Mouse (Mus musculus) heart, adult 11 months (tissue): ENCODE results near the gene Prkcg.

ENCODE experiments used
- DNase-seq: peaks from one replicate; pipeline ENCODE4 v3.0.0; 2022

The Prkcg gene

GRCm38 (mm10) chr7:3288976-3289970 lies at the start of gene Prkcg, which contains the start of gene Myadm:
TSS of gene Prkcg (plus strand) at chr7:3289179.
TSS of gene Myadm (plus strand) at chr7:3289080.
- peak; percentile 99 for DNase-seq

- DNase-seq, result no peak
These were observed 49.8 kb upstream of the Prkcg start for GRCm38 (mm10) chr7:3239193-3239592.

GRCm38 (mm10) chr7:3260701-3261100 lies 28.3 kb upstream of the Prkcg start:
- DNase-seq, result no peak

DNA sequence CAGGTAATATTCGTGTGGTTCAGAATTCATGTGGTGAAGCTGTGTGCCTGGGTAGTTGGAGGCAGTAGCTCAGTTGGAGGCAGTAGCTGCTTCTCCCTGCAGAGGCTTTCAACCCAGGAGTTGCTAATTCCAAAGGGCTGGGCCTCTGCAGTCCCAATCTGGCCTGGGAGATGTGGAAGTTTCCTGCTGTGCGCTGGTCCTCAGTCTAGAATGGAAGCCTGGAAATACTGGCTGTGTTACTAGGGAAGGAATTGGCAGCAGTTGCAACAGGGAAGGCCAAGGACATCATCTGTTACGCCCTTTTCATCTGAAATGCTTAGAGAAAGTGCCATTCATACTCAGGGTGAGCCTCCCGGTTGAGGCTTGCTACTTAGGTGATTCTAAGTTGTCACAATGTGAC lies 27.5 kb upstream of the Prkcg start:
- DNase-seq, result peak; percentile 63

DNA sequence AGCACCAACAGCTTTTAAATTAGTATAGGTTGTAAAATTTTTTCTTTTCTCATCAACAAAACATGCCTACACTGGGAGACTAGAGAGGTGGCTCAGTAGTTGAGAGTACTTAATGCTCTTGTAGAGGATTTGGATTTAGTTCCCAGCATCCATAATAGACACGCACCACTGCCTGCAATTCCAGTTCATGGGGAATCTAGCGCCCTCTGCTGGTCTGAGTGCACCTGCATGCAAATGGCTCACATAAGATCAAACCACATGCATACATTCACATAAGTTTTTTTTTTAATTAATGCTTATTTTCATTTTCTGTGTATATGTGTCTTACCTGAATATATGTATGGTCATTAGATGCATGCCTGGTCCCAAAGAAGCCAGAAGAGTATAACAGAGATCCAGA lies 26.2 kb upstream of the Prkcg start:
- peak; percentile 79 for DNase-seq

DNA sequence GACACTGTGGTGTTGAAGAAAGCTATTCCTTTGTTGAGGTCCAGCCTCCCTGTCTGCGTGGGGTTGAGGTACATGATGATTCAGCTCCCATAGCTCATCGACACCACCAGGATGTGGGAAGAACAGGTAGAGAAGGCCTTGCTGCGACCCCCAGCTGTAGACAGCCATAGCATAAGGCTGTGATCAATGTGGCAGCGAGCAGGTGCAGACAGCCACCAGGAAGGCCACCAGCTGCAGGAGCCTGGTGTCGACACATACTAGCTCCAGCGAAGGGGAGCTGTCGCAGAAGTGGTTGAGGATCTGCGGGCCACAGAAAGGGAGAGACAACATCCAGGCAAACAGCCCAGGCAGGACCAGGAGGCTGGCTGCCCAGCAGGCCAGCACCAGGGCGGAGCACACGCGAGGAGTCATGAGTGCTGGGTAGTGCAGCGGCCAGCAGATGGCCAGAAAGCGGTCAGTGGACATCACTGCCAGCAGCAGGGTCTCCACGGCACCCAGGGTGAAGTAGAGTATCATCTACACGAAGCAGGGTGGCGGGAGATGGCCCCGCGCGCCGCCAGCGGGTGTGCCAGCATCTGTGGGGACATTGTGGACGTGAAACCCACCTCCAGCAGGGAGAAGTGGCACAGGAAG lies 24.5 kb upstream of the Prkcg start:
- DNase-seq, result peak; percentile 81

DNA sequence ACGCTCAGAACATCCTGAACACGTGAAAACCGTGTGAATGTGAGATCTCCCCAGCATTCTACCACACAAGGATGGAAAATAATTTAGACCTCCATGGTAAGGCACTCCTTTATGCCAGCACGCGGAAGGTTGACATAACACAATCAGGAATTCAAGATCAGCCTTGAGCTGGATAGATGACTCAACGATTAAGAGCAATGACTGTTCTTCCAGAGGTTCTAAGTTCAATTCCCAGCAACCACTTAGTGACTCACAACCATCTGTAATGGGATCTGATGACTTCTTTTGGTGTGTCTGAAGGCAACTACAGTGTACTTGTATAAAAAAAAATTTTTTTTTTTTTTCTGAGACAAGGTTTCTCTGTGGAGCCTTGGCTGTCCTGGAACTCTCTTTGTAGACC lies 23.7 kb upstream of the Prkcg start:
- DNase-seq, result no peak

GRCm38 (mm10) chr7:3267261-3267660 lies 21.7 kb upstream of the Prkcg start:
- no peak for DNase-seq

DNA sequence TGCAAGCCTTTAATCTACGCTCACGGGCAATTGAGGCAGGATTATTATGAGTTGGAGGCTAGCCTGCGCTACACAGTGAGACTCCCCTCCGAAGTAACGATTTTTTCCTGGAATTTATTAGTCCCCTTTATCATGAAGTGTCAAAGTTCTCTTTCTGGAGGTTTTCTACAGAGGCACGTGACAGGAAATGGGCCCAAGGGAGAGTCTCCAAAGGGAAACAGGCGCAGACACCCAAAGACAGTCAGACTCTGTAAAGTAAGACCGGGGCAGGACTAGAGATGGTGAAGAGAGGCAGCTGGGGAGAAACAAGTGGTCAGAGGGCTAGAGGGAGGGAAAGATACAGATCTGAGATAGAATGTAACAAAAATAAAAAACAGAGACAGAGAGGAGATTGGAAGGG lies 21.1 kb upstream of the Prkcg start:
- no peak for DNase-seq

DNA sequence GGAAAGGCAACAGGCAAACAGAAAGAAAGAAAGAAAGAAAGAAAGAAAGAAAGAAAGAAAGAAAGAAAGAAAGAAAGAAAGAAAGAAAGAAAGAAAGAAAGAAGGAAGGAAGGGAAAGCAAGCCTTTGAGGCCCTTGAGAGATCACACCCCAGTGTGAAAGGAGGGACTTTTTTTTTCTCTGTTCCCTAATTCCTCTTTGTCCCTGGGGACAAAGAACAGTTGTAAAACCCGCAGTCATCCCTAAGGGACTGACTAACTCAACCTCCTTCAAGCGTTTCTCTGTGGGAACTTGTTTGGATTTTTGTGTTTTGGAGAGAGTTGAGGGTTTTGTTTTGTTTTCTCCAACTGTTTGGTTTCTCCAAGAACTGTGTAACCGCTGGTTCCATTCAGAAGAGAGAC lies 20.7 kb upstream of the Prkcg start:
- no peak for DNase-seq

- DNase-seq, result no peak
These were observed 16.8 kb upstream of the Prkcg start for GRCm38 (mm10) chr7:3272206-3272605.

DNA sequence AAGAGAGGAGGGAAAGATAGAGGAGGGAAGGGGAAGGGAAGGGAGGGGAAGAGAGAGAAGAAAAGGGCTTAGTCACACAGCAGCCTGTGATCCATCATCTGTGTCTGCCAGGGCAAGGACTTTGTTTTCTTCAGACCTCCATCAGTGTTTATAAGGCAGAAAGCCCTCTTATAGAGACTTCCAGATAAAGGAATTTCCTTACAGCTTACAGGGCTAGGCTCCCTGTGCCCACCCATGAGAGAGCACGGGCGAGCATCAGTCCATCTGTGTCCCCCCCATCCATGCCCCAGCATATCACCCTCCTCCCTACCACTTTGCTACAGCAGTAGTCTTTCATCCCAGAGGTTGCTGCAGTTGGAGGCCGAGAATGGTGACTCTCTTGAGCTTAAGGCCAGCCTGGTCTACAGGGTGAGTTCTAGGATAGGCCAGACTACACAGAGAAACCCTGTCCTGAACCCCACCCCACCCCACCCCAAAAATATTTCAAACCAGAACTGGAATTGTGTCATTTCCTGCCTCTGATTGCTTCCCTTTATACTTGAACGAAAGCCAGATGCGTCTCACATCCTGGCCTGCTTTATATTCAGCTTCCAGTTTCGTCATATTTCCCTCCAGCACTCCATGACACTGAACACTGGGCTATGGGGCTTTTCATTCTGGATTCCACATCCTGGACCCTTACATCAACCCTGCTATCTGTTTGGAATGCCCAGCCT lies 13.4 kb upstream of the Prkcg start:
- peak; percentile 97 for DNase-seq

GRCm38 (mm10) chr7:3276781-3277180 lies 12.2 kb upstream of the Prkcg start:
- peak; percentile 68 for DNase-seq

- no peak for DNase-seq
These were observed 8.8 kb upstream of the Prkcg start for GRCm38 (mm10) chr7:3280080-3280653.

DNA sequence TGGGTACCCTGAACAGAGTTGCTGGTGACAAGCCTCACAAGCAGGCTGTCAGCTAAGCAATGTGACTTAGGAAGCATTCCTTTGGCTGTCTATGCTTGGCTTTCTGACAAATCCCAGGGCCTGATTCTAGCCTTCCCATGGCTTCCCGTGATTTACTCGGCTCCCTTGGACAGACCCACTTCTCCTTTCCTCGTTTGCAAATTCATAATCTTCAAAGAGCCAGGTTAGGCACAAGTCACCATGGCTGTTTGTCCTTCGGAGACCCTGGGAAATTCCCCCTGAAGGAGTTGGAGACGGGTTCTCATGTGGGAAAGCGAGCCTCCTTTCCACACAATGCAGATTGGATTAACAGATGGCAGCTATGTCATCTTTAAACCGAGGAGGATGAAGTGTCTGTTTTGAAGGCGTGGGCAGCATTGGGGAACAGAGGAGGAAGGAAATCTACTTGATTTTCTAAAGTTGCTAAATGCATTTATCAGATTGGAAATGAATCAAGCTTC lies 8.3 kb upstream of the Prkcg start:
- peak; percentile 97 for DNase-seq

DNA sequence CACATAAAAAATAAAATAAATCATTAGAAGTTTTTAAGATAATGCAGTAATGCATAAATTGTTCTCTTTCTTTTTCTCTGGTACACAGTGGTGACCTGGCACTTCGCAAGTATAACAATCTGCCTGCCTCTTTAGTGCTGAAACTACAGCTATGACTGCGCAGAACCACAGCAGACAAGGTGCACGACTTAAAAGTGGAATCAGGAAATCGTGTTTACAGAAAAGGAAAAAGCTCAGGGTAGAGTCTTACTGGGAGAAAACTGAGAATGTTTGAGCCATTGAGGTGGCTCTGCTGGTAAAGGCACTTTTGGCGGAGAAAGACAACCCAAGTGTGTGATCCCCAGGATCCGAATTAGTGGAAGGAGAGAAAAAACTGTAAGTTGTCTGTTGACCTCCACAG lies 7.2 kb upstream of the Prkcg start:
- DNase-seq, result peak; percentile 83

DNA sequence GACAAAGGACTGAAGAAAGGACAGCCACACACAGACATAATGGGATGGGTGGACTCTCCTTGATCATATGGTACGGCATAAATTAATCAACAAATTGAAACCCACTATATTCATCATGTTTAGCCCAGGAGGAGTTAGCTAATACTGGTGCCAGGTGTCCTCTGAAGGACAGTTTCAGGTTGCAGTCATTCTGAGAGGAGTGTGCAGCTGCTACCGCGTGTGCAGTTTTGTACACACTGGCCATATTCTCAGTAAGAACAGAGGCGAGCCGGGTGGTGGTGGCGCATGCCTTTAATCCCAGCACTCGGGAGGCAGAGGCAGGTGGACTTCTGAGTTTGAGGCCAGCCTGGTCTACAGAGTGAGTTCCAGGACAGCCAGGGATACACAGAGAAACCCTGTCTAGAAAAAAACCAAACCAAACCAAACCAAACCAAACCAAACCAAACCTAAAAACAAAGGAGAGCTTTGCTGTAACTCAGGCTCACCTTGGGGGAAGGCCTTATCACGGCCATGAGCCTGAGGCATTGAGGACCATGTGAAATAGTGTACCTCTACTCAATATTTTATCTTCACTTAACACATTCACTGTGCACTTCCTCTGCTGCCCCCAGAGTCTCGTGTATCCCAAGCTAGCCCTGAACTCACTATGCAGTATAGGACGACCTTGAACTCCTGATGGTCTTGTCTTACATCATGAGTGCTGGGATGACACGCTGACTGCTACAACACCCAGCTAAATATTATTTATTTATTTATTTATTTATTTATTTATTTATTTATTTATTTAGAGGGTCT lies 5.7 kb upstream of the Prkcg start:
- DNase-seq, result peak; percentile 61

DNA sequence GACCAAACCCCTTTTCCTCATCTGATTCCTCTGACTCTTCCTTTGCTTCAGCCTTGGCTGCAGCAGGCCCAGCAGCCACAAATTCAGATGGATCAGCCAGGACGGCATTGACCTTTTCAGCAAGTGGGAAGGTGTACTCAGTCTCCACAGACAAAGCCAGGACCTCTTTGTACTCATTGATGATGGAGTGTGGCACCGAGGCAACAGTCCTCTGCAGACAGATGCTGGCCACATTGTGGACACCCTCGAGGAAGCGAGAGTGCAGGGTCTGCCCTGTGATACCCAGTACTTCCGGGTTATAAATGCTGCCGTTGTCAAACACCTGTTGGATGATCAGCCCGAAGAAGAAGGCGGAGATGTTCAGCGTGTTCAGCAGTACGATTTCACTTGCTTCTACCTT lies 4.4 kb upstream of the Prkcg start:
- DNase-seq, result no peak

GRCm38 (mm10) chr7:3286036-3286435 lies 2.9 kb upstream of the Prkcg start:
- no peak for DNase-seq

GRCm38 (mm10) chr7:3287186-3287585 lies 1.8 kb upstream of the Prkcg start:
- no peak for DNase-seq

DNA sequence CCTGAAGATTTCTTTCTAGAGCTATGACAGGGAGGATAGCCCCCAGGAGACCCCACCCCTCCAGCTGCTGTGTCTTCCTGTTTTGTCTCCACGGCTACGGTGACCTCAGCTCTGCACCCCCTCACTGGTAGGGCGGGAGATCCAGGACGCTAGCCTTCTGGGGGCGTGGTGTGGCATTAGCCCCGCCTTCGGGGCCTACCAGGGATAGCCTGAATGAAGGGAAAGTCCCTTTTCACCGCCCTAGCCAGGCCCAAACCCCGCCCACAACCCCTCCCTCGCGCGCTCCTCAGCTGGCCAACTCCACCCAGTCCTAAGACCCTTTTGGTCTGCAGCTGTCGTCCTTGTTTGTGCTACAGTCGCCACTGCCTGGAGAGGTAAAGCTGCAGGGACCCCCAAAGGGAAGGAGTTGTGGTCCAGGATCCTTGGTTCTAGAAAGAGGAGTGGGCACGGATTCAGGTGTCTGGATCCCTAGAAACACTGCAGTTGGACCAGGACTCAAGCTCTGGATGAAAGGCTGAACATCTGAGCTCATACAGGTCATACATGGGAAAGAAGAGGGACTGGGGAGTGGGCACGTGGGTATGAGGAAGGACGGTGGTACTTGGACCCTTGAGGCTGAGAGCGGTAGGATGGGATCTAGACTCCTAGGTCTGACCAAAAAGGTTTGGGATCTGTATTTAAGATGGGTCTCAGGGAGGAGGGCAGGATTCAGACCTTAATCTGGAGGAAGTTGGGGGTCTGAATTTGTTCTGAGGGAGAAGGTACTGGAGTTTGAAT lies 1.5 kb downstream of the Prkcg start:
- DNase-seq, result peak; percentile 100
